Mouse (Mus musculus): ENCODE data around the gene Klf7. TPM values are rescaled to one million over a fixed set of nuclear protein-coding genes. Genes with fewer than 3 reads are reported as not detected.

Gene Klf7
- polyA plus RNA-seq, 1 experiment from 2014 or later = 16.2 TPM

- no peak overlapping the region for H3K4me2 ChIP-seq
- no peaks in the 10 kb centered on the region for H3K36me3 ChIP-seq (ENCODE audit: control insufficient read depth, insufficient read depth, low read length)
- no peaks in the 10 kb centered on the region for H3K9me3 ChIP-seq (replicated peaks; ENCODE audit: control insufficient read depth, low read length)
- no peaks in the 10 kb centered on the region for H3K27me3 ChIP-seq (ENCODE audit: control insufficient read depth, insufficient read depth, low read length)
- peaks cover 14% of the 10 kb centered on the region for H3K4me1 ChIP-seq (ENCODE audit: control insufficient read depth, insufficient read depth, low read length)
- H3K9ac ChIP-seq (ENCODE audit: low read depth, low read length) = no peak overlapping the region
- ATAC-seq (replicated peaks; ENCODE audit: insufficient number of reproducible peaks, low FRiP score, low TSS enrichment) = no peak
- WGBS (ENCODE audit: insufficient replicate concordance) = 75% methylated on average over 4 of the region's 4 CpGs
- no peak overlapping the region for H3K4me3 ChIP-seq (ENCODE audit: low read depth, low read length)
- H3K27ac ChIP-seq (ENCODE audit: low read depth, low read length) = no peak overlapping the region
These were observed 123.2 kb downstream of the Klf7 start for GRCm38 (mm10) chr1:63998901-63999300.

- H3K4me3 ChIP-seq (ENCODE audit: low read depth, low read length) = no peak overlapping the region
- no peaks in the 10 kb centered on the region for H3K27me3 ChIP-seq (ENCODE audit: control insufficient read depth, insufficient read depth, low read length)
- no peaks in the 10 kb centered on the region for H3K9me3 ChIP-seq (replicated peaks; ENCODE audit: control insufficient read depth, low read length)
- peaks cover 16% of the 10 kb centered on the region for H3K4me1 ChIP-seq (ENCODE audit: control insufficient read depth, insufficient read depth, low read length)
- H3K27ac ChIP-seq (ENCODE audit: low read depth, low read length) = no peak overlapping the region
- H3K36me3 ChIP-seq (ENCODE audit: control insufficient read depth, insufficient read depth, low read length) = no peaks in the 10 kb centered on the region
- no peak overlapping the region for H3K9ac ChIP-seq (ENCODE audit: low read depth, low read length)
- WGBS (ENCODE audit: insufficient replicate concordance) = 71% methylated on average over 2 of the region's 2 CpGs
- no peak for ATAC-seq (replicated peaks; ENCODE audit: insufficient number of reproducible peaks, low FRiP score, low TSS enrichment)
- no peak overlapping the region for H3K4me2 ChIP-seq
These were observed 123.9 kb downstream of the Klf7 start for GRCm38 (mm10) chr1:63998139-63998538.

GRCm38 (mm10) chr1:63995828-63996227 is 126.3 kb downstream of the Klf7 start:
- no peaks in the 10 kb centered on the region for H3K36me3 ChIP-seq (ENCODE audit: control insufficient read depth, insufficient read depth, low read length)

GRCm38 (mm10) chr1:63995137-63995492 is 127.0 kb downstream of the Klf7 start:
- H3K4me2 ChIP-seq = no peak overlapping the region
- no peaks in the 10 kb centered on the region for H3K36me3 ChIP-seq (ENCODE audit: control insufficient read depth, insufficient read depth, low read length)
- H3K9me3 ChIP-seq (replicated peaks; ENCODE audit: control insufficient read depth, low read length) = no peaks in the 10 kb centered on the region
- WGBS (ENCODE audit: insufficient replicate concordance) = 63% methylated on average over 5 of the region's 5 CpGs
- peaks cover 16% of the 10 kb centered on the region for H3K4me1 ChIP-seq (ENCODE audit: control insufficient read depth, insufficient read depth, low read length)
- H3K27me3 ChIP-seq (ENCODE audit: control insufficient read depth, insufficient read depth, low read length) = no peaks in the 10 kb centered on the region
- no peak overlapping the region for H3K27ac ChIP-seq (ENCODE audit: low read depth, low read length)
- no peak for ATAC-seq (replicated peaks; ENCODE audit: insufficient number of reproducible peaks, low FRiP score, low TSS enrichment)
- no peak overlapping the region for H3K4me3 ChIP-seq (ENCODE audit: low read depth, low read length)
- H3K9ac ChIP-seq (ENCODE audit: low read depth, low read length) = no peak overlapping the region

More at GRCm38 (mm10) chr1:63995828-63996227, 126.3 kb downstream of the Klf7 start:
- no peaks in the 10 kb centered on the region for H3K27me3 ChIP-seq (ENCODE audit: control insufficient read depth, insufficient read depth, low read length)
- no peak overlapping the region for H3K4me2 ChIP-seq
- no peak overlapping the region for H3K9ac ChIP-seq (ENCODE audit: low read depth, low read length)
- ATAC-seq (replicated peaks; ENCODE audit: insufficient number of reproducible peaks, low FRiP score, low TSS enrichment) = no peak
- H3K4me1 ChIP-seq (ENCODE audit: control insufficient read depth, insufficient read depth, low read length) = peaks cover 16% of the 10 kb centered on the region
- no peak overlapping the region for H3K27ac ChIP-seq (ENCODE audit: low read depth, low read length)
- 4% methylated on average over 4 of the region's 4 CpGs for WGBS (ENCODE audit: insufficient replicate concordance)
- no peak overlapping the region for H3K4me3 ChIP-seq (ENCODE audit: low read depth, low read length)
- no peaks in the 10 kb centered on the region for H3K9me3 ChIP-seq (replicated peaks; ENCODE audit: control insufficient read depth, low read length)

GRCm38 (mm10) chr1:63994248-63995136 is 127.6 kb downstream of the Klf7 start:
- peak overlapping the region; percentile 45 for H3K4me2 ChIP-seq
- H3K36me3 ChIP-seq (ENCODE audit: control insufficient read depth, insufficient read depth, low read length) = no peaks in the 10 kb centered on the region
- H3K27me3 ChIP-seq (ENCODE audit: control insufficient read depth, insufficient read depth, low read length) = no peaks in the 10 kb centered on the region
- H3K9ac ChIP-seq (ENCODE audit: low read depth, low read length) = peak overlapping the region; percentile 18; the same call in 1 of the 2 replicates
- no peaks in the 10 kb centered on the region for H3K9me3 ChIP-seq (replicated peaks; ENCODE audit: control insufficient read depth, low read length)
- WGBS (ENCODE audit: insufficient replicate concordance) = 36% methylated on average over 19 of the region's 19 CpGs
- no peak overlapping the region for H3K4me3 ChIP-seq (ENCODE audit: low read depth, low read length)
- peaks cover 16% of the 10 kb centered on the region for H3K4me1 ChIP-seq (ENCODE audit: control insufficient read depth, insufficient read depth, low read length)
- peak; percentile 55; the same call in 1 of the 2 replicates for ATAC-seq (replicated peaks; ENCODE audit: insufficient number of reproducible peaks, low FRiP score, low TSS enrichment)
- H3K27ac ChIP-seq (ENCODE audit: low read depth, low read length) = no peak overlapping the region

GRCm38 (mm10) chr1:63992506-63992905 is 129.6 kb downstream of the Klf7 start:
- no peak for ATAC-seq (replicated peaks; ENCODE audit: insufficient number of reproducible peaks, low FRiP score, low TSS enrichment)
- Histone ChIP-seq H3K27ac (ENCODE audit: low read depth, low read length) (no peak overlapping the region), H3K4me2 (no peak overlapping the region), H3K9ac (ENCODE audit: low read depth, low read length) (no peak overlapping the region), H3K9me3 (replicated peaks; ENCODE audit: control insufficient read depth, low read length) (no peaks in the 10 kb centered on the region), H3K4me3 (ENCODE audit: low read depth, low read length) (no peak overlapping the region), H3K36me3 (ENCODE audit: control insufficient read depth, insufficient read depth, low read length) (no peaks in the 10 kb centered on the region), H3K27me3 (ENCODE audit: control insufficient read depth, insufficient read depth, low read length) (no peaks in the 10 kb centered on the region), H3K4me1 (ENCODE audit: control insufficient read depth, insufficient read depth, low read length) (peaks cover 16% of the 10 kb centered on the region)
- WGBS (ENCODE audit: insufficient replicate concordance) = 64% methylated on average over 5 of the region's 5 CpGs

GRCm38 (mm10) chr1:63990416-63990815 is 131.7 kb downstream of the Klf7 start:
- WGBS (ENCODE audit: insufficient replicate concordance) = 95% methylated on average over 6 of the region's 6 CpGs
- Histone ChIP-seq H3K4me3 (ENCODE audit: low read depth, low read length) (no peak overlapping the region), H3K4me2 (no peak overlapping the region), H3K9ac (ENCODE audit: low read depth, low read length) (no peak overlapping the region), H3K27ac (ENCODE audit: low read depth, low read length) (no peak overlapping the region), H3K4me1 (ENCODE audit: control insufficient read depth, insufficient read depth, low read length) (peaks cover 11% of the 10 kb centered on the region), H3K27me3 (ENCODE audit: control insufficient read depth, insufficient read depth, low read length) (no peaks in the 10 kb centered on the region), H3K9me3 (replicated peaks; ENCODE audit: control insufficient read depth, low read length) (no peaks in the 10 kb centered on the region), H3K36me3 (ENCODE audit: control insufficient read depth, insufficient read depth, low read length) (no peaks in the 10 kb centered on the region)
- no peak for ATAC-seq (replicated peaks; ENCODE audit: insufficient number of reproducible peaks, low FRiP score, low TSS enrichment)

GRCm38 (mm10) chr1:63980733-63981132 is 141.3 kb downstream of the Klf7 start:
- Histone ChIP-seq H3K27me3 (ENCODE audit: control insufficient read depth, insufficient read depth, low read length) (no peaks in the 10 kb centered on the region), H3K36me3 (ENCODE audit: control insufficient read depth, insufficient read depth, low read length) (no peaks in the 10 kb centered on the region), H3K4me1 (ENCODE audit: control insufficient read depth, insufficient read depth, low read length) (peaks cover 5% of the 10 kb centered on the region), H3K27ac (ENCODE audit: low read depth, low read length) (no peak overlapping the region), H3K9me3 (replicated peaks; ENCODE audit: control insufficient read depth, low read length) (no peaks in the 10 kb centered on the region), H3K4me3 (ENCODE audit: low read depth, low read length) (no peak overlapping the region), H3K9ac (ENCODE audit: low read depth, low read length) (no peak overlapping the region), H3K4me2 (no peak overlapping the region)
- ATAC-seq (replicated peaks; ENCODE audit: insufficient number of reproducible peaks, low FRiP score, low TSS enrichment) = no peak
- 52% methylated on average over 2 of the region's 2 CpGs for WGBS (ENCODE audit: insufficient replicate concordance)

All from heart, embryonic 11.5 days (tissue).